Mouse (Mus musculus): ENCODE data around the gene Gcnt1.

The Gcnt1 gene

DNA sequence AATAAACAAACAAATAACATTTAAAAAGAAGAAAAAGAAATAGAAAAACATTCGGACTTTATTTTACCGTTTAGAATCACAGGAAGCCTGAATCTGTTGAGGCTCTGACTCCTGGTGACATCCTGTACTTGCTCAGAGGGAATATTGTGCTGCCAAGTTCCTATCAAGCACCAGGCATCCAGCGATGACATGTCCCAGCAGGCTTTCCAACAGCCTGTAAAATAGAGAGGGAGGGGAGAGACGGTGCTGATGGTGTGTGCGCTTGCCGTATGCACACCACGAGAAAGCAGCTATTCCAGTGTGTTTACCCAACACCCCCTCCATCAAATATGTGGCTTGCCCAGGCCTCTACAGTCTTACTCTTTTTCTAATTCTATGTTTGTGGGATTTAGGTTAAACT is 39.6 kb downstream of the Gcnt1 start:
- in situ Hi-C loops (cut with MboI, MseI), result no loop called here

GRCm38 (mm10) chr19:17328916-17329315 is 43.7 kb downstream of the Gcnt1 start:
- in situ Hi-C loops (cut with MboI, MseI), result no loop called here

GRCm38 (mm10) chr19:17327881-17328404 is 44.7 kb downstream of the Gcnt1 start:
- in situ Hi-C loops (cut with MboI, MseI), result no loop called here

GRCm38 (mm10) chr19:17323689-17324241 is 48.9 kb downstream of the Gcnt1 start:
- in situ Hi-C loops (cut with MboI, MseI), result no loop called here

DNA sequence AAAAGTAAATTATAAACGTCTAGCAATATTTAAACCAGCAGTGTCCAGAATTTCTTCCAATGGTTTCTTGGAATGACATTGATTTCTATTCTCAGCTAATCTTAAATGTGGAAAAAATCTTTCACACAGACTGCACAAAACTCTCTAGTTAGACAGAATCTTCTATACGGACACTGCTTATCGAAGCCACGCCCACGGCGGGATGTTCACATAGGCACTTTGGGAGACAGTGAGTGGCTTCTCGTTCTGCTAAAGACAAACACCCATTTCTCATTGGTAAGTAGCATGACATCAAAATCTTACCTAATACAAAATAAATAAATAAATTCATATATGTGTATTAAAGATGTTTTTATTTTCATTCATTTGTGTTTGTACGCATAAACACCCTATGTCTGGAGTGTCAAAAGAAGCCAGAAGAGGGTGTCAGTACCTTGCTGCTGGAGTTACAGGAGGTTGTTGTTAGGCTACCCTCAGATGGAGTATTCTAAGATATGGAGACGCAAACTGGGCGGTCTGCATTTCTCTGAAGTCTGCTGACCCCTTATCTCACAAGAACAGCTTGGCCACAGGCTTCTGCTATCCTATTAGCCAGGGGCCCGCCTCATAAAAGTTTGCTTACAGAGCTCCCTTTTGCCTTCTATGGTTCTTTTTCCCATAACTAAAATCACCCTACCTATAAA is 49.5 kb downstream of the Gcnt1 start:
- in situ Hi-C loops (cut with MboI, MseI), result no loop called here

GRCm38 (mm10) chr19:17319770-17320169 is 52.9 kb downstream of the Gcnt1 start:
- in situ Hi-C loops (cut with MboI, MseI), result no loop called here

DNA sequence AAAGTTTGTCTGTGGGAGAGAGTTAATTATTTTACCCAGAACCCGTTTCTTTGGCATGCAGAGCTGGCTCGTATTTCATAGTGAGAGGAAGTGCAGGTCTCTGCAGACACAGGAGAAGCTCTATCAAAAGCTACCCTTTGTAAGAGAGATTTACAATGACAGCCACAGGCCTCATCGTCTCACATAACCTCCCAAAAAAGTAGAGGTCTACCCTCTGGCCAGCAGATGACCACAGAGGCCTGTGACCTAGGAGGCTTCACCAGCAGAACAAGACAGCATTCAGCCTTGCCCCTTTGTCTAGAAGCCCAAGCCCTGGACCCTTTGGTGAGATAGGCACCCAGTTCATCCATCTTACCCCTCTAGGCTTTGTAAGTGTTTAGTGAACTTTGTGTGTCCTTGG is 53.9 kb downstream of the Gcnt1 start:
- in situ Hi-C loops (cut with MboI, MseI), result no loop called here

GRCm38 (mm10) chr19:17316311-17317003 is 56.2 kb downstream of the Gcnt1 start:
- in situ Hi-C loops (cut with MboI, MseI), result no loop called here

- in situ Hi-C loops (cut with MboI, MseI), result no loop called here
These were observed 58.2 kb downstream of the Gcnt1 start for GRCm38 (mm10) chr19:17314451-17314850.

- in situ Hi-C loops (cut with MboI, MseI), result no loop called here
These were observed 58.9 kb downstream of the Gcnt1 start for GRCm38 (mm10) chr19:17313766-17314165.

DNA sequence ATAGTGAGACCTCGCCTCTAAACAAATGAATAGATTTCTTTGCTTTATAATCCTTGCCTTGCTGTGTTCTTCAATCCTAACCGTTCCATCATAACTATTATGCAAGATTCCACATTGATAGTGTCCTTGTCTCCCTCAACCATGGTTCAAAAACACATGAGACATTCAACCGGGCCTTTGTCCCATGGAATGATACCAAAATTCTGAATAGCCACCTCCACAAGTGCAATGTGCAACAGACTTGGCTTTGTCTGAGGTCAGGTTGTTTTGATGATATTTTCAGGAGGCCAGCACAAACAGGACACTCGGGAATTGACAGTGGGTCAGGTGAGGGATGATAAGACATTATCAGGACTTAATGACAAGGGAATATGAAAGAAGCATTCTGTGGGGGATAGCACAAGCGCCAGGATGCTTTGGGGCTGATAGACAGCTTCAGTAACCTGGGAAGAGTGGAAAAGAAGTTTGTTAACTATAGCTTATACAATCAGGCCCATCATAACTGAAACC is 59.9 kb downstream of the Gcnt1 start:
- in situ Hi-C loops (cut with MboI, MseI), result no loop called here

GRCm38 (mm10) chr19:17311501-17311900 is 61.1 kb downstream of the Gcnt1 start:
- in situ Hi-C loops (cut with MboI, MseI), result no loop called here

DNA sequence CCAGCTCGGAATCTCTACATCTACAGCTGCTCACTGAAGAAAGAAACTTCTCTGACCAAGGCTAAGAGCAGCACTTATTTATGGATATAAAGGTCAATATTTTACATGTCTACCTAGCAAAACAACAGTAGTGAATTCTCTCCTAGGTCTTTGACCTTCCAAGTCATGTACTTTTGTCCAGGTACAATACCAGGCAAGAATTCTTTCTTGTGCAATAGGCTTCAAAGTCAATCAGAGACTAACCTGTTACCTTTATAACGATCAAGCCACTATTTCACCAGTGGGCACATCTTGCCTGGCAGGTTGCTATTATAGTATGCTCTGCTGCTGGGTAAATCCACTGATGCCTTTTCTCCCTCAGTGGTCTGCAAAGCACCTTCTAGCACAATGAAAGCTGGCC is 61.6 kb downstream of the Gcnt1 start:
- in situ Hi-C loops (cut with MboI, MseI), result no loop called here

- in situ Hi-C loops (cut with MboI, MseI), result no loop called here
These were observed 76.6 kb downstream of the Gcnt1 start for GRCm38 (mm10) chr19:17296081-17296480.

DNA sequence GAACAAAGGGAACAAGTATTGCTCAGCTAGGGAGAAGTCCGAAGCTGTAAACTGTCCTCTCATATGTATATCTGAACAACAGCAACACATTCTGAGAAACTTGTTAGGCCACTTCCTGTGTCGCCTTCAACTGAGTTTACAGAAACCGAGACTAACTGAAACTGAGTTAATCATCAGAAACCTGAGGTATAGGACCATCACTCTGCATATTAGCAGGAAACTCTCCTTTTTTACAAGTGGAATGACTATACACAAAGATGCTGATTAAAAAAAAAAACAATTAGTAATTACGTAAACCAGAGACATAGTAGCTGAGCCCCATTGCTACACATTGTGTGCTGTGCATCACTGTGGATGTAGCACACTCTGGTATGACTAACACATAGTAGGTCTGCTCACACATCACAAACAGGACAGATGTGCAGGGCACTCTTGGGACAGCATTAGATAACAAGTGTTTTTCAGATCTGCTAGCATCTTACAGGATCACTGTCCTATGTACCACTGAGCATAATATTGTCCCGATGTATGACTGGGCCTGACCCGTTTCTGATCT is 77.4 kb downstream of the Gcnt1 start:
- in situ Hi-C loops (cut with MboI, MseI), result no loop called here

DNA sequence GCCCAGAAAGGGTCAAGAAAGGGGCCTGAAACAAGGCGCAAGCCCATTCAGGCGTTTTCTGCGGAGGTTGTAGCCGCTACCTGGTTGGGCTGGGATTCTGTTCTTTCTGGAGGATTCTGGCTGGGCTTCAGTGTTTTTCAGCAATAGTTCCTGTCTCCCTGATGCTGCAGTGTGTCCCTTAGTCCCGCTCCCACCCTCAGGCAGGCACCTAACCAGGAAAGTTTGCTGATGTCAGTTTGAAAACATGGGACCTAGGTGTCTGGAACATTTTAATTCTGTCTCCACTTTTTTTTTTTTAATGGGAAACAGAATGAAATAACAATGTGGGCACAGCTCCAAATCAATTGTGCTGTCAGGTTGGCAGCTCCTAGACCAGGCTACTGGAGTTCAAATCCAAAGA is 78.5 kb downstream of the Gcnt1 start:
- in situ Hi-C loops (cut with MboI, MseI), result no loop called here

DNA sequence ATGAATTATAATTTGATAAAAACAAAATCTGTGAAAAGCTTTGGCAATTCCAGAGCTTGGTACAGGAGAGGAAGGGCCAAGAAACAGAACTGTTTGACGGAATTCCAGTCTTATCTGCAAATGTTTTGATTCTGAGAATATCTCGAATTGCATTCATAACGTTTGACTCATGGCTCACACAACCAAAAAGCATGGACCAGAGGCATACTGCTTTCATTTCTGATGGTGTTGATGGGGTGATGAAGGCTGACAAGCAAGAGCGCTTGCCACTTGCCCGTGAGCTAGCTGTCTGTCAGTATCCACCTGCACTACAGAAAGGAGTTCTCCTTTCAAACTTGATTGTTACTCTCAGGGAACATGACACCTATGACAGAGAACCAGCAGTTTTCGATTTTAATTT is 83.1 kb downstream of the Gcnt1 start:
- in situ Hi-C loops (cut with MboI, MseI), result no loop called here

- in situ Hi-C loops (cut with MboI, MseI), result no loop called here
These were observed 86.6 kb downstream of the Gcnt1 start for GRCm38 (mm10) chr19:17286004-17286403.

DNA sequence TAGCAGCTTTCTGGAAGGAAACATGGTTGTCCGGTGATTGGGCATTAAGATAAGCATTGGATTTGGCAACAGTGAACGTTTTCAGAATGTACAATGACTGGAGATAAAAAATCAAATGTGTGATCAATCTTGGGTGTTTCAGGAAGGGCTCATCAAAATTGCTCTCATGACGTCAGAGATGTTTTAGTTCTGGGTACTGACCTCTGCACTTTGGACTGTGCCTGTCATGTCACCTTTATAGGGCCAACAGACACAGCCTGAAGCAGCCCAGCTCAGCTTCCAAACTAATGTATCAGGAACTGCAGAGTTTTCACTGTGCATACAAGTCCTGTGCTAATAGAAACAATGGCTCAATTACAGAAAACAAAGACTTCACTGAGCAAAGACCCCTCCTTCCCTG is 89.3 kb downstream of the Gcnt1 start:
- in situ Hi-C loops (cut with MboI, MseI), result no loop called here

- in situ Hi-C loops (cut with MboI, MseI), result no loop called here
These were observed 94.1 kb downstream of the Gcnt1 start for GRCm38 (mm10) chr19:17278381-17279051.

Data from T-helper 1 cell (primary cell).